Mouse (Mus musculus) heart, postnatal 0 days (tissue): ENCODE measurements at regions not wholly inside any gene's neighbourhood (a gene's known extent, or its start where the extent isn't known, plus 50 kb on each side); places are given as distances from the start of the nearest gene placed in this dataset.

Experiments
- CTCF ChIP-seq: IDR thresholded peaks from 2 replicates; pipeline ENCODE4 v1.5.1; 2016; ENCODE audit warnings: antibody characterized with exemption, control low read depth, low read depth
- EP300 ChIP-seq: IDR thresholded peaks from 2 replicates; pipeline ENCODE4 v1.6.1; 2016; ENCODE audit warnings: antibody characterized with exemption, low read depth

- TF ChIP-seq CTCF (no peak), EP300 (peak; percentile 90)
Observed at GRCm38 (mm10) chr4:105364496-105364895, 207.3 kb downstream of the Plpp3 start.
